Mouse (Mus musculus): Measurements from ENCODE around the gene Pim1.

Gene Pim1

GRCm38 (mm10) chr17:29528568-29529187, 38.1 kb downstream of the Pim1 start:
- DNase-seq (ENCODE audit: low spot score): peak; percentile 15

- DNase-seq (ENCODE audit: low spot score): no peak
These were observed 40.0 kb downstream of the Pim1 start for GRCm38 (mm10) chr17:29530508-29530907.

- DNase-seq (ENCODE audit: low spot score): peak; percentile 49
These were observed 40.7 kb downstream of the Pim1 start for GRCm38 (mm10) chr17:29531278-29531677.

- DNase-seq (ENCODE audit: low spot score): peak; percentile 87
These were observed 41.3 kb downstream of the Pim1 start for GRCm38 (mm10) chr17:29531757-29532384.

GRCm38 (mm10) chr17:29533866-29534265, 43.3 kb downstream of the Pim1 start:
- peak; percentile 73 for DNase-seq (ENCODE audit: low spot score)

GRCm38 (mm10) chr17:29540426-29540825, 49.9 kb downstream of the Pim1 start:
- no peak for DNase-seq (ENCODE audit: low spot score)

GRCm38 (mm10) chr17:29541419-29541818, 50.9 kb downstream of the Pim1 start:
- no peak for DNase-seq (ENCODE audit: low spot score)

GRCm38 (mm10) chr17:29542831-29543690, 52.5 kb downstream of the Pim1 start:
- no peak for DNase-seq (ENCODE audit: low spot score)

- DNase-seq (ENCODE audit: low spot score): no peak
These were observed 53.5 kb downstream of the Pim1 start for GRCm38 (mm10) chr17:29544064-29544463.

GRCm38 (mm10) chr17:29545241-29545640, 54.7 kb downstream of the Pim1 start:
- no peak for DNase-seq (ENCODE audit: low spot score)
